Mouse (Mus musculus) E14TG2a.4 (cell line): Measurements from ENCODE around the gene Anks6.
"Not testable (repeated sequence)": the region's sequence is repeated elsewhere in the genome, so short reads cannot be mapped to it uniquely, and the experiment has no call there.

Experiments used
- CTCF ChIP-seq: conservative IDR thresholded peaks from 2 replicates; pipeline ENCODE4 v1.5.1; 2014; ENCODE audit warnings: low read length
- POU5F1 ChIP-seq: IDR thresholded peaks from 2 replicates; pipeline ENCODE4 v1.6.1; 2014; ENCODE audit warnings: low read length, borderline replicate concordance

GRCm38 (mm10) chr4:47055170-47055569 lies 2.1 kb downstream of the Anks6 start:
- not testable (repeated sequence) for TF ChIP-seq CTCF, POU5F1
